Mouse (Mus musculus) thymus, adult 2 months (tissue): ENCODE results near the gene Mageh1.
"Not testable (repeated sequence)": the region's sequence is repeated elsewhere in the genome, so short reads cannot be mapped to it uniquely, and the experiment has no call there.

Experiments
- CTCF ChIP-seq: fragments of 200-500 bp; IDR thresholded peaks from 2 replicates; pipeline ENCODE4 v1.5.1; 2012; ENCODE audit warnings: mild to moderate bottlenecking, control low read depth, low read length, moderate library complexity, borderline replicate concordance; ENCODE audit not compliant: control insufficient read depth, poor library complexity, insufficient read depth; ENCODE audit errors: extremely low read depth
- POLR2A ChIP-seq: fragments of 200-500 bp; IDR thresholded peaks from 2 replicates; pipeline ENCODE4 v1.6.1; 2012; ENCODE audit warnings: mild to moderate bottlenecking, low read length, control low read depth, moderate library complexity; ENCODE audit not compliant: control insufficient read depth, poor library complexity, insufficient read depth; ENCODE audit errors: extremely low read depth

DNA sequence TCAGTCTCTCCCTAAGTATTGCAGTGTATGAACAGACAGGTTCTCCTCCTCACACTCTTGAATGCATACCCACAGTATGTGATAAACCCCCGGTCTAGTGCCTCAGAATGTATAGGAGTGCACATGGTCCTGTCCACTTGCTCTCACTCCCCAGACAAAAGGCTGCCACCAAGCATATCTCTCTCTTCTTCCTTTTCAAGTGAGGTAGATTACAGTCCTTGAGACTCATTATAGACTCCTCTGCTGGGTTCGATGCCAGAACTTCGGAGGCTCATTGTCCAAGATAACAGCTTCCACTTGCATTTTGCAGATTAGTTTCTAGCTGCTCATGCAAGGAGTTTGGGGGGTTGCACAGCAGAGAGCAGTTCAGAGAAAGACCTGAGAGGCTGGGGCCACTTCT is 12.1 kb downstream of the Mageh1 start:
- not testable (repeated sequence) for TF ChIP-seq POLR2A, CTCF
